Mouse (Mus musculus) heart, embryonic 16.5 days (tissue): ENCODE data around the gene Serpinb6b. TPM values are rescaled to one million over a fixed set of nuclear protein-coding genes. Genes with fewer than 3 reads are reported as not detected.
"Not testable (repeated sequence)": the region's sequence is repeated elsewhere in the genome, so short reads cannot be mapped to it uniquely, and the experiment has no call there.

ENCODE experiments used
- ATAC-seq: fragments of 200-750 bp; cut with Nextera tagmentation; replicated peaks from 2 replicates; pipeline ENCODE4 v1.8.0; 2017; ENCODE audit warnings: moderate number of reproducible peaks; ENCODE audit not compliant: insufficient read depth, low FRiP score; ENCODE audit errors: extremely low read depth
- H3K27ac ChIP-seq: fragments of 300-500 bp; sonication (generic); 2 replicates; pipeline ENCODE4 v1.5.1; 2014; ENCODE audit warnings: mild to moderate bottlenecking, low read length, control low read depth, moderate library complexity
- H3K27me3 ChIP-seq: fragments of 300-500 bp; sonication (generic); 2 replicates; pipeline ENCODE4 v1.6.1; 2014; ENCODE audit warnings: low read length, mixed read lengths; ENCODE audit not compliant: control insufficient read depth, insufficient read depth
- H3K36me3 ChIP-seq: fragments of 300-500 bp; sonication (generic); 2 replicates; pipeline ENCODE4 v1.6.1; 2014; ENCODE audit not compliant: control insufficient read depth, insufficient read depth
- H3K4me1 ChIP-seq: fragments of 300-500 bp; sonication (generic); 2 replicates; pipeline ENCODE4 v1.6.1; 2014; ENCODE audit warnings: low read length, mixed read lengths; ENCODE audit not compliant: control insufficient read depth, insufficient read depth
- H3K4me2 ChIP-seq: fragments of 300-500 bp; sonication (generic); 2 replicates; pipeline ENCODE4 v1.6.1; 2014; ENCODE audit warnings: low read depth, mild to moderate bottlenecking, control low read depth, low read length
- H3K4me3 ChIP-seq: fragments of 300-500 bp; sonication (generic); 2 replicates; pipeline ENCODE4 v1.5.1; 2014; ENCODE audit warnings: mild to moderate bottlenecking, control low read depth, low read length
- H3K9ac ChIP-seq: fragments of 300-500 bp; sonication (generic); 2 replicates; pipeline ENCODE4 v1.6.1; 2014; ENCODE audit warnings: low read length, control low read depth
- H3K9me3 ChIP-seq: fragments of 300-500 bp; sonication (generic); replicated peaks from 2 replicates; pipeline ENCODE4 v1.6.1; 2016; ENCODE audit warnings: low read length; ENCODE audit not compliant: control insufficient read depth
- WGBS: fragments of 180-500 bp; shearing (Covaris S2); extraction: QIAGEN DNeasy Blood & Tissue Kit; methylation state at CpG from one replicate; pipeline ENCODE4 v1.1.7; 2014; 5-methylcytosine and 5-hydroxymethylcytosine counted together
- polyA plus RNA-seq: library from polyadenylated mRNA; unstranded; fragments of >200 nt; fragmentation: Nextera tagmentation; extraction: Ambion mirVana; gene quantifications from 2 replicates; pipeline ENCODE4 v1.2.1, GENCODE M21; 2015

Gene Serpinb6b
- polyA plus RNA-seq, 1 experiment from 2014 or later, result 26.8 TPM

- 33% methylated on average over 3 of the region's 3 CpGs for WGBS
These were observed 25.8 kb upstream of the Serpinb6b start for GRCm38 (mm10) chr13:32939191-32939590.

GRCm38 (mm10) chr13:32956537-32956936, 8.5 kb upstream of the Serpinb6b start:
- no peaks in the 10 kb centered on the region for H3K9me3 ChIP-seq
- no peak for ATAC-seq
- H3K4me1 ChIP-seq, result peaks cover 10% of the 10 kb centered on the region
- H3K4me3 ChIP-seq, result no peak overlapping the region
- no peaks in the 10 kb centered on the region for H3K36me3 ChIP-seq
- 52% methylated on average over 4 of the region's 4 CpGs for WGBS
- H3K27ac ChIP-seq, result no peak overlapping the region
- no peak overlapping the region for H3K4me2 ChIP-seq
- H3K27me3 ChIP-seq, result no peaks in the 10 kb centered on the region
- no peak overlapping the region for H3K9ac ChIP-seq

More at GRCm38 (mm10) chr13:32939191-32939590, 25.8 kb upstream of the Serpinb6b start:
- peak; percentile 49; the same call in 1 of the 2 replicates for ATAC-seq
- not testable (repeated sequence) for H3K4me2 ChIP-seq, H3K9ac ChIP-seq, H3K27me3 ChIP-seq, H3K9me3 ChIP-seq, H3K4me3 ChIP-seq, H3K4me1 ChIP-seq, H3K36me3 ChIP-seq, H3K27ac ChIP-seq

GRCm38 (mm10) chr13:32957917-32958316, 7.1 kb upstream of the Serpinb6b start:
- Histone ChIP-seq H3K9ac (no peak overlapping the region), H3K9me3 (no peaks in the 10 kb centered on the region), H3K27ac (peak overlapping the region; percentile 79), H3K4me1 (peaks cover 13% of the 10 kb centered on the region), H3K36me3 (no peaks in the 10 kb centered on the region), H3K4me3 (no peak overlapping the region), H3K27me3 (no peaks in the 10 kb centered on the region), H3K4me2 (no peak overlapping the region)
- peak; percentile 66 for ATAC-seq
- 25% methylated on average over 4 of the region's 4 CpGs for WGBS

- H3K27me3 ChIP-seq, H3K4me3 ChIP-seq, H3K9me3 ChIP-seq, H3K9ac ChIP-seq, H3K36me3 ChIP-seq, H3K4me2 ChIP-seq: not testable (repeated sequence)
- ATAC-seq, result peak; percentile 34
- Histone ChIP-seq H3K27ac (peak overlapping the region; percentile 75), H3K4me1 (peaks cover 15% of the 10 kb centered on the region)
- WGBS, result 36% methylated on average over 7 of the region's 7 CpGs
These were observed 6.5 kb upstream of the Serpinb6b start for GRCm38 (mm10) chr13:32958521-32958920.

GRCm38 (mm10) chr13:32963990-32964753, 837 bp upstream of the Serpinb6b start:
- ATAC-seq, result no peak

GRCm38 (mm10) chr13:32966116-32966515, 1.1 kb downstream of the Serpinb6b start:
- Histone ChIP-seq H3K9ac (peak overlapping the region; percentile 76), H3K9me3 (no peaks in the 10 kb centered on the region), H3K27ac (peak overlapping the region; percentile 41; the same call in 1 of the 2 replicates), H3K36me3 (peaks cover 5% of the 10 kb centered on the region; the same call in 1 of the 2 replicates), H3K27me3 (no peaks in the 10 kb centered on the region), H3K4me1 (peaks cover 27% of the 10 kb centered on the region), H3K4me3 (peak overlapping the region; percentile 57), H3K4me2 (peak overlapping the region; percentile 79)
- ATAC-seq, result no peak
- 48% methylated on average over 5 of the region's 5 CpGs for WGBS

More at GRCm38 (mm10) chr13:32963990-32964753, 837 bp upstream of the Serpinb6b start:
- H3K36me3 ChIP-seq, result no peaks in the 10 kb centered on the region
- no peak overlapping the region for H3K4me3 ChIP-seq
- H3K27ac ChIP-seq, result peak overlapping the region; percentile 59
- peaks cover 27% of the 10 kb centered on the region for H3K4me1 ChIP-seq
- no peak overlapping the region for H3K4me2 ChIP-seq
- H3K9me3 ChIP-seq, result no peaks in the 10 kb centered on the region
- H3K9ac ChIP-seq, result peak overlapping the region; percentile 16; the same call in 1 of the 2 replicates
- H3K27me3 ChIP-seq, result no peaks in the 10 kb centered on the region
- WGBS, result 48% methylated on average over 9 of the region's 9 CpGs

- H3K27ac ChIP-seq, result no peak overlapping the region
- H3K4me2 ChIP-seq, result no peak overlapping the region
- no peak overlapping the region for H3K4me3 ChIP-seq
- H3K27me3 ChIP-seq, result no peaks in the 10 kb centered on the region
- no peaks in the 10 kb centered on the region for H3K9me3 ChIP-seq
- H3K36me3 ChIP-seq, result peaks cover 6% of the 10 kb centered on the region; the same call in 1 of the 2 replicates
- peaks cover 27% of the 10 kb centered on the region for H3K4me1 ChIP-seq
- no peak for ATAC-seq
- no peak overlapping the region for H3K9ac ChIP-seq
These were observed 2.2 kb downstream of the Serpinb6b start for GRCm38 (mm10) chr13:32967233-32967632.

- Histone ChIP-seq H3K27ac (no peak overlapping the region), H3K9ac (no peak overlapping the region), H3K4me2 (no peak overlapping the region), H3K4me3 (no peak overlapping the region), H3K36me3 (peaks cover 8% of the 10 kb centered on the region; the same call in 1 of the 2 replicates), H3K9me3 (no peaks in the 10 kb centered on the region), H3K4me1 (peaks cover 23% of the 10 kb centered on the region), H3K27me3 (no peaks in the 10 kb centered on the region)
- WGBS, result 69% methylated on average over 5 of the region's 5 CpGs
- ATAC-seq, result no peak
These were observed 3.5 kb downstream of the Serpinb6b start for GRCm38 (mm10) chr13:32968353-32968984.

- no peak overlapping the region for H3K27ac ChIP-seq
- 74% methylated on average over 4 of the region's 4 CpGs for WGBS
- no peak for ATAC-seq
These were observed 4.1 kb downstream of the Serpinb6b start for GRCm38 (mm10) chr13:32968996-32969640.

More at GRCm38 (mm10) chr13:32968996-32969640, 4.1 kb downstream of the Serpinb6b start:
- H3K36me3 ChIP-seq, result peaks cover 8% of the 10 kb centered on the region; the same call in 1 of the 2 replicates
- H3K9ac ChIP-seq, result no peak overlapping the region
- H3K9me3 ChIP-seq, result no peaks in the 10 kb centered on the region
- peaks cover 18% of the 10 kb centered on the region for H3K4me1 ChIP-seq
- no peak overlapping the region for H3K4me2 ChIP-seq
- no peak overlapping the region for H3K4me3 ChIP-seq
- H3K27me3 ChIP-seq, result no peaks in the 10 kb centered on the region
